Mouse (Mus musculus): ENCODE measurements around the gene Chat.
A peak's percentile ranks its signal among the peaks of the same experiment; 100 is the strongest.

The Chat gene

DNA sequence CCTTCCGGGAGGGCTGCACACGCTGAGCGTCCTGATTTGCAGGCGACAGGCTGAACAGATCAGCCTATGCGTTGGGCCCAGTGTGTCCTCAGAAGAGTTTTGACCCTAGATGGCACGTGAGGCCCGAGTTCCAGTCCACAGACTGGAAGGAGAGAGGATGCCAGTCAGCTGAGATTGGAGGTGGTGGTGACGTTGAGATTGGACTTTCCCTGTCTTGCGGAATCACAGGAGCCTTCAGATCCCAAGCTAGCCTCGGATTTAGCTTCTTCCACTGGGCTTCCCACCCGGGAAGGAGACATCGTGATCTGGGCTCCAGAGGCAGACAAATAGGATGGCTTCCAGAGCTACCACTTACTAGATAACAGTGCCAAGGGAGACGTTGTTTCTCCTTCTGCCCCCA, at the start of gene Chat:
TSS of gene Chat (minus strand) at position 101 of the 400 bp plus-strand sequence.
- ATAC-seq (ENCODE audit: insufficient number of reproducible peaks, low FRiP score, low TSS enrichment): no peak

DNA sequence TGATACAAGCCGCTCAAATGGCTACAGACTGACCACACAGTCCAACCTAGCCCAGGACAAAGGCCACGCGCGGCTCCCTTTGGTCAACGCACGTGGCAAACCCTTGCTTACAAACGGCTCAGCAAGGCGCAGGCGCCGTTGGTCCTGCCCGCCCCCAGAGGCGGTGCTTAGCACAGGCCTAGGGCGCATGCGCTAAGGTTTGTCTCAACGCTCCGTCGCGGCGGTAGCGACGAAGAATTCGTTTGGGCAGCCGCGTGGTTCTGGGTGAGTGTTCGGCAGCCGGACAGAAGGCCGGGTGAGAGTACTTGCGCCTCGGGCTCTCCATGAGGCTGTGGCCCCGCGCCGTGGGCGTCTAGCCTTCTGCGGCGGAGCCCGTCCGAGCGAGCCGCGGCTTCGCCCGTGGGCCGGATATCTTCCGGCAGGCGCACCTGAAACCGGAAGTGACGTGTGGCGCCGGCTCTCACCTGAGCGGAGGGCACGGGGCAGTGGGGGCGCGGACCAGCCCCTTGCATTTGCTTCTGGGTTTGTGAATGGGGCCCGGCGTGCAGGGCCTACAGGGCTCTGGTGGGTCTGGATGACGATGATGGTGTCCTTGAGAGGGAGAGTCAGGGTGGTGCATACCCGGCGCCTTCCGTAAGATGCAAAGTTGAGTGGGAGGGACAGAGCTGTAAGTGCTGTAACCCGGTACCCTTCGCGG, 47.7 kb upstream of the Chat start, which contains the start of gene Ercc6:
TSS of gene Ercc6 (plus strand) at position 186 of the 697 bp plus-strand sequence.
- ATAC-seq (ENCODE audit: insufficient number of reproducible peaks, low FRiP score, low TSS enrichment): peak; percentile 89

DNA sequence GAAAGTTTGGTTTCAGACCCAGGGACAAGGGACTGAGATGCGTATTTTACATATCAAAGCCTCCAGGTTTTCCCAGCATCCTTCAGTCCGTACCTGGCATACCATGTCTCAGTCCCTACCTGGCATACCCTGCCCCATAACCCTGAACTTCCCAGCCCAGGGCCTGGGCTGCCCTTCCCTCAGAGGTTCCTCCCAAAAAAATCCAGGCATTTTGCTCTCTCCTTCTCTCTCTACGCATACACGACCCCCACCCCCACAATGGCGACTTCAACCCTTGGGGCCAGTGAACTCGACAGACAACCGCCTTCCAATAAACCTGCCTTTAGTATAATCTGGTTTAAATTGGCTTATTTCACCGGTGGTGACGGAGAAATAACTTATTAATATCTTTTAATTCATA, 47.1 kb upstream of the Chat start:
- no peak for ATAC-seq (ENCODE audit: insufficient number of reproducible peaks, low FRiP score, low TSS enrichment)

DNA sequence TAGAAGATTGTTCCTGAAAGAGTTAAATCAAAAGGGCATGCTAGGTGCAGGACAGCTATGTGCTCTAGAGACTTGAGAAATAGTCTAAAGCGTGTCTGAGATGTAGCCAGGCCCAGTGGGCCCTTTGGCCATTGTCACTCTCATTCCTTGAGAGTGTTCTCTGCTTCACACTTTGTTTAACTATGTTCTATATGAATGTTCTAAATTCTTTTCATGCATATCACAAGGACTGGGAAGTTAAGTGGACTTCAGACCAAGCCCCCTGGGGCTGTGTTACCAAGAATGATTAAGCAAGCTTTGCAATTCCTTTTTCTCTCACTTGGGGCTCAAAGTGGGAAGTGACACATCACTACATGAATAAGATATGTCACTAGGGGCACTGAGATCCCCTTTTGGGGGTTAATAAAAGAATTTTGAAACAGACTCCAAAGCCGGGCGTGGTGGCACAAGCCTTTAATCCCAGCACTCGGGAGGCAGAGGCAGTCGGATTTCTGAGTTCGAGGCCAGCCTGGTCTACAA, 43.7 kb upstream of the Chat start:
- ATAC-seq (ENCODE audit: insufficient number of reproducible peaks, low FRiP score, low TSS enrichment): no peak

DNA sequence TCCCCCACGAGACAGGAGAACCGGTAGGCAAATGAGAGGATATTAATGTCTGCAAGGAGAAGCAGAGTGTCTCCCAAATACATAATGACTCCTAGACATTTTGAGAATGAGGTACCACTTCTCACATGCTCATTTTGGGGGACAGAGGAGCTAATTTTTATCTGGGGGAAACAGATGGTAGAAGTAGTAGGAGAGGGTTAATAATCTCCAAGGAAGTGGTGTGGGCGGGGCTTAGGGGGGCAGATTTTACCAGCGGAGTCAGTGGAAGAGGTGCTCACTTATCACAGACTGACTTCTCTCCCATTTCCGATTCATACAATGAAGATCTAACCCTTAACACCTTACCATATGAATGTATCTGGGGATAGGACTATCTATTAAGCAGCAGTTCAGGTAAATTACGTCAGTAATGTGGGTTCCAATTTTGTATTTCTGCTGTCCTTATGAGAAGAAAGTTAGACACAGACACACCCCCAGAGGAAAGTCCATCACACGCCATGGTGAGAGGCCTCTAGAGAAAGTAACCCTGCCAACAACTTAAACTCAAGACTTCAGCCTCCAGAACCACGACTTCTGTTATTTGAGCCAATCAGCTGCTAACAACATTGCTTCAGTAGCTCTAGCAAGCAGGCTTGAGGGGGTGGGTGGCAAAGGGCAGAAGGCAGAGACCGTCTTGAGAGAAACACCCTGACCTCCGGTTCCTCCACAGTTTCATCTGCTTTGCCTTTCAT, 42.5 kb upstream of the Chat start:
- ATAC-seq (ENCODE audit: insufficient number of reproducible peaks, low FRiP score, low TSS enrichment): no peak

DNA sequence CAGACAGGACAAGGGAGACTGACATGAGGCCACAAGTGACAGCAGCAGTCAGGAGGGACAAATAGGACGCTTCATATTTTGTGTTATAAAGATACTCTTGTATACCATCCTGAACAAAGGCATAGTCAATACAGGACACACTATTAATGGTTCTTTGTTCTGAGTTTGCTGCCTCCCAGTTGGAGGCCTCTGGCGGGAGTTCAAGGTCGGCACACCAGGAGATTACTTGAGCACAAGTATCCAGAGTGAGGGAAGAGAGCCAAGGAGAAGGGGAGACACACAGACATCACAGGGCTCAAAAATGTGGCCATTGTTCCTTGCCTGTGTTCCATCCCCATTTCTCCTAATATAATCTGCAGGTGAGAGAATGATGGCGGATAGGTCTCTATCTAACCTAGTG, 41.4 kb upstream of the Chat start:
- ATAC-seq (ENCODE audit: insufficient number of reproducible peaks, low FRiP score, low TSS enrichment): no peak

DNA sequence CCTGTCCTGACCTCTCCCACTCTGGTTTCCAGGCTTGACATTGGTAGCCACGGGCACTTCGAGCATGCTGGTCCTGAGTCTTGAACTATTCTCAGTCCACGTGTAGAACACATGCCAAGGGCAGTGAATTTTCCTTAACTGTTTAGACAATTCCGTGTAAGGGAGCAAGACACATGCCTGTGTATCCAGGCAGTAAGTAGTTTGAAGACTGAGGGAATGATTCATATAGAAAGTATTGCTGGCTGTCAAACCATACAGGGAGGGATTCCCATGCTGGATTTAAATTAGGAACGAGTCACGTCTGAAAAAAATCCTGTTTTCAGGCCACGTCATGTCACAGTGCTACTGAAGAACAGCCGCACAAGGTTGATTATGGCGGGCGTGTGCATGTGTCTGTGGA, 40.5 kb upstream of the Chat start:
- ATAC-seq (ENCODE audit: insufficient number of reproducible peaks, low FRiP score, low TSS enrichment): no peak

DNA sequence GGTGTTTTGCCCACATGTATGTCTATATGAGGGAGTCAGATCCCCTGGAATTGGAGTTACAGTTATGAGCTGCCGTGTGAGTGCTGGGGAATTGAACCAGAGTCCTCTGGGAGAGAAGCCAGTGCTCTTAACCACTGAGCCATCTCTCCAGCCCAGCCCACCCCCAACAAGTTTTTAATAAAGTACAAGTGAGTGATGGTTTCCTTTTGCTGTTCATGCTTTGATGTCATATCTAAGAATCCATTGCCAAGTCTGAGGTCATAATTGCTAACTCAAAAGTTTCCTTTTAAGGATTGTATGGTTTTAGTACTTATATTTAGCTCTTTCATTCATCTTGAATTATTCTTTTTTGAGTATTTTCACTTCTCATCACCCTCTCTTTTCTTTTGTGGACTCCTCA, 38.1 kb upstream of the Chat start:
- ATAC-seq (ENCODE audit: insufficient number of reproducible peaks, low FRiP score, low TSS enrichment): no peak

DNA sequence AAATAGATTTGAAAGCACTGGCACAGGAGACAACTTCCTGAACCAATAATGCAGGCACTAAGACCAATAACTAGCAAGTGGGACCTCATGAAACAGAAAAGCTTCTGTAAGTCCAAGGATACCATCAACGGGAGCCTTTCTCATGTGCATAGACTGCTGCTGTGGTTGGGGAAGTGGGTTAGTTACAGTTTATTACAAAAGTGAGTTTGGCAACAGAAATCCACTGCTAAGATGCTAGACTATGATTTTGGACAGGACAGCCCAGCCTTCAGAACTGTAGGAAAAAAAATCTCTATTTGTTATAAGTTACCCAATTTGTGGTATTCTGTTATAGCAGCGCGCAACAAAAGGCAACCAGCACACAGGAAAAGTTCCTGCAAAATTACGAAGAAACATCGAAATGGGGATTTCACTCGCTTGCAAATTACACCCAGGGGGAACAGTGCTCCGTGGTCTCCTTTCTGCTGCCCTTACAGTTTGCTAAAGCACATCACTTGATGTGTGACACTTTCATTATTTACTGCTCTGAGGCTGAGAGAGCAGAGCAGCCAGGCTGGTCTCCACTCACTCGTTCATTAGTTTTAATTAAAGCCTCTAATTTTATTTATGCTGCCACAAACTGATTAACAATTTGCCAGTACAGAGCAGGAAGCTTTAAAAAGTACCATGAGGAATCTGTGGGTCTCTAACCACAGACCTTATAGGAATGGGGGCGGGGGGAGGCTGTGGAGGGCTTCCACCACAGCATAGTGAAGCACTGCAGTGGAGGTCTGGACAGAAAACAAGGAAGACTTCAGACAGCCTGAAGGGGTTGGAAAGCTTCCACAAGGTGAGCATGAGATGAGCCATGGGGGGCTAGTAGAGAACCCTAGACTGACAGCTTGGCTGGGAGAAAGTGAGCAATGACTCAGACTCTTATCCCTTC, 37.2 kb upstream of the Chat start:
- no peak for ATAC-seq (ENCODE audit: insufficient number of reproducible peaks, low FRiP score, low TSS enrichment)

DNA sequence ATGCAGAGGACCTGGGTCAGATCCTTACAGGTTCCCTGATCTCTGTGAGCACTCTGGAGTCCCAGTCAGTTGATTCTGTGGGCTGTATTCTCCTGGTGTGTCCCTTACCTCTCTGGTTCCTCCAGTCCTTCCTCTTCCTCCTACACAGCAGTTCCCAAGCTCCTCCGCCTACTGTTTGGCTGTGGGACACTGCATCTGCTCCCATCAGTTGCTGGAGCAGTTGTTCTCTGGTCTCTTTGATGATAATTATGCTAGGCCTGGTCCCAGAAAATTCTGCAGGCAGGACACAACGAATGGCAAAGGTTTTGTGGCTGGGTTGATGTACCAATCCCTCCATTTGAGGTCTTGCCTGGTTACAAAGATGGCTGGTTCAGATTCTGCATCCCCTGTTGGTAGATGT, 35.5 kb upstream of the Chat start:
- ATAC-seq (ENCODE audit: insufficient number of reproducible peaks, low FRiP score, low TSS enrichment): no peak

DNA sequence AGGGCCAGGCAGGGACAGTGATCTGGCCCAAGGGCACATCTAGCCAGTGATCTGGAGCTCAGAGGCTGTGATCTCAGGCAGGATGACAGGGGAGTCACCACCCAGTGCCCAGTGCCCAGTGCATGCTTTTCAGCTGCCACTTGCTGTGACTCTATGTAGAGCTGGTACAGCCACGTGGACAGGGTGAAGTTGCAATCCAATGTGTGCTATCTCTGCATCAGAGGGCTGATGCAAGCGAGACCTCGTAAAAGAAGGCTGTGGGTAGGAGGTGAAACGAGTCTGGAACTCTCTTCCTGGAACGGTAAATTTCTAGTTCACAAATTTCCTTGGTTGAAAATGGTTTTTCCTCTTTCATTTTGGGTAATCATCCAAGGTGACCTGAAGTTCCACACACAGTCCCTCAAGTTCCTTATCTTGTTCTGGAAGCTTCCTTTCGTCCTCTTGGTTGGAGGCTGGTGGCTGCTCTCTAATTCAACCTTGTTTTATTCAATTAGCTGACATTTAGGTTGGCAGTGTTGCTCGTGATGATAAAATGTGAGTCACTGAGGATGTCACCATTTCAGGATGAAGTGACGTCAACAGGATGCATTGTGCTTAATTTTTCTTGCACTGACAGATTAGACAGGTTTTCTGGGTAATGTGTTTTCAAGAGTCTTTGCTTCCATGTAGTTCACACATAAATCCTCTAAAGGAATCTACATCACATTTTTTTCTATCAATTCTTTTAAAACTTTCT, 30.5 kb upstream of the Chat start:
- no peak for ATAC-seq (ENCODE audit: insufficient number of reproducible peaks, low FRiP score, low TSS enrichment)

DNA sequence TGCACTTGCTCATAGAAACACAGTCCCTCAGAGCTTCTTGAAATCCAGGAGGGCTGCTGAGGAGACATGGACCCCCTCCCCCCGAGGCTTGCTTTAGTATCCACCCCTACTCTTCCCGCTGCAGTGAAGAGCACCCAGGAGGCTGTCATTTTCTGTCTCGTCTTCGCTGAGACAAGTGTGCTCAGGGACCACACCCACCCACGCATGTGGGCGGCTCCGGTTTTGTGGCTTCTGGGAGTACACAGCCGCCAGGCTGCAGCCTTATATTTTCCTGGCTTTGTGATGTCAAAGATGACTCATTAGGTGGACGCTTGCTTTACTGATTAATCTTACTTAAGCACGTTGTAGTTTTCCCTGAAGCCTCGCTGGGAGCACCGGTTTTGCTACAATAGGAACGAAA, 26.7 kb upstream of the Chat start:
- no peak for ATAC-seq (ENCODE audit: insufficient number of reproducible peaks, low FRiP score, low TSS enrichment)

DNA sequence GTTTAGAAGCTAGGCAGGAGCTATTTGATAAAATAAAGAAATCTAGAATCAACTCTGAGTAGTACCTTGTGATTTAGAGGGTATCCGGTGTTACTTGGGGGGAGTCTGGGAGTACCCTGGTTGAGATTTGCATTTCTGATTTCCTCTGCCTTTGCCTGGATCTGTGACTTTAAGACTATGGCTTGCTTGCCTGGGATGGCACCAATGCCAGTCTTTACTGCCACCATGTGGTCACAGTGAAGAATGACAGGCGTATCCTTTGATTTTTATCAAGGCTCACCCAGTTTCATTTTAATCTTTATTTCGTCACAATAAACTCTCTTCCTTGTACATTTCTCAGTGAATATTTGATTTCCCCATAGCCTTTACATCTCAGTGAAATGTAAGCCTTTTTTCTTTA, 16.3 kb upstream of the Chat start:
- ATAC-seq (ENCODE audit: insufficient number of reproducible peaks, low FRiP score, low TSS enrichment): 0 out of 2 replicates have a peak, but pooled peaks have one; percentile 38

DNA sequence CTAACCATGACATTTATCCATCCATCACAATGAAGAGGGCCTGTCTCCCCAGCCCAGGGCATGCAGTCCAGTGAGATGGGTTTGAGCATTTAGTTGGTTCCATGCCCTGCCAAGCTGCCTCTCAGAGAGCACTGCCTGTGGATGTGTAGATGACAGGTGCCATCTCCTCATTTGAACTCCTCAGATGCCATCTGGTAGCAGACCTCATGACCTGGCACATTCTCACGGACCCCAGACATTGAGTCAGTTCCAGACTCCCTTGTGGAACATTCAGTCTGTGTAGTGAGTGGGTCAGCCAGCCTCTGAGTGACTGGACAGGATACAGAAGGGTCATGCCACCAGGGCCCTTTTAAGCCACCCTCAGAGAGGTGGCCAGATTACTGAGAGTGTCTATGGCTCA, 11.8 kb upstream of the Chat start:
- ATAC-seq (ENCODE audit: insufficient number of reproducible peaks, low FRiP score, low TSS enrichment): no peak

DNA sequence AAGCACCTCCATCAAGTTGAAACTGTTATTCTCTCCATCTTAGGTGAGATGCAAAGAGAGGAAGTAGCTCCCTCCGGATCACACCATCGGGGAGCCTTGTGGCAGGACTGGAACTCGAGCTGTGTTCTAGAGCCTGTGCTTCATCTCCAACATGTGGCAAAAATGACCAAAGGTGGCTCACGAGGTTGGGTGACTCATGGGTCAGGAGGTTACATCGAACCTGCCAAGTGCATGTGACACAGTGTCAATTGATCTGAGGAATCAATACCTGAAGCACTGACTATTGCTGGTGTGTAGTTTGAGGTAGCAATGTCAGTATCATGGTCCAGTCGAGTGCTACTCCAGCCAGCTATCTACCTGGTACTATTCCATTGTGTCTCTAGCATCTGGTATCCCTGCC, 10.8 kb upstream of the Chat start:
- no peak for ATAC-seq (ENCODE audit: insufficient number of reproducible peaks, low FRiP score, low TSS enrichment)

DNA sequence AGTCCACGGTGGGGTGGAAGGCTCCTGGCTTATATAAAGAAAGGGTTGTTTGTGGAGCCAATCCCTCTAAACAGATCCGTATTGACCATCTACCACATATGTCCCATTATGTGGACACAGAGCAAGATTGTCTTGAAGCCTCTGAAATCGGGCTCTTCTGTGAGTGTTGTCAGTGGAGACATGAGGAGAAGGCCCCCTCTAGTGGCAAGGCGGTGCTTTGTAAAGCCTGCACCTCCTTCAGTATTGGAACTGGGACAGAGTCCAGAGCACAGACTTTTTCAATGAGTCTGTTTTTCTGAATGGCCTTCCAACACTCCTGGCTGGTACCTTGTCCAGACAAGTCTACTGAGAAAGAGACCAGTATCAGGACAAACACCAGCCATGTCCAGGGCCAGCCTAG, 7.2 kb upstream of the Chat start:
- peak; percentile 86 for ATAC-seq (ENCODE audit: insufficient number of reproducible peaks, low FRiP score, low TSS enrichment)

DNA sequence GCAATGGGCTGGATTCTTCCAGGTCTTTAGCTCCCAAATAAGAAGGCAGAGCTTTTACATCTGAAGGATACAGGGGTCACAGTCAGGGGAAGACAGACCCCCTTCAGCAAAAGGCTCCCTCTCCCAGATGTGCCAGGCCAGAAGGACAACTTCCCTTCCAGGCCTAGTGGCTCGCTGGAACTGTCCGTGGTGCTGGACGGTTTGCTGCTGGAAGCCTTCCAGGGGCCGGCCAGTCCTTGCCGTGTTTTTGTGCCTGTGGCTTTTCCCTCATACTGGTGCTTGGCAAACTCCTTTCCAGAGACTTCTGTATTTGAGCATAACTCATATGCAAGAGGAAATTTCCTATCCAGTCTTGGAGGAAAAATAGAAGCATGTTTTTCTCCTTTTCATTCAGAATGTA, 1.8 kb upstream of the Chat start:
- no peak for ATAC-seq (ENCODE audit: insufficient number of reproducible peaks, low FRiP score, low TSS enrichment)

DNA sequence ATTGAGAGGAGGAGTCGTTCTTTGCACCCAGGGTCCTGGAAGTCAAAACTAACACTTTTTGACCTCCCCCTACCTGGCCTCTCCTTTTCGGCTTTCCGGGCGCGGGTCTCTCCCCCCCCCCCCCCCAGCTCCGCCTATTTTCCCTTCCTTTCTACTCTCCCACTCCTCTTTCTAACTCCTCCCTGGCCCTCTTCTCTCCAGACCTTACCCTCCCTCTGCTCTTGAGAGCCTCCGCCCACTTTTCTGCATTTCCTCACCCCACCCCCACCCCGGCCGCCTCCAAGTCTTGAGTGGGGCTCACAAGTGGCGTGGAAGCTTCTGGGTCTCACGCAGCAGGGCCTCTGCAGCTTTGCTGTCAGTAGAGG, 301 bp downstream of the Chat start:
- no peak for ATAC-seq (ENCODE audit: insufficient number of reproducible peaks, low FRiP score, low TSS enrichment)

DNA sequence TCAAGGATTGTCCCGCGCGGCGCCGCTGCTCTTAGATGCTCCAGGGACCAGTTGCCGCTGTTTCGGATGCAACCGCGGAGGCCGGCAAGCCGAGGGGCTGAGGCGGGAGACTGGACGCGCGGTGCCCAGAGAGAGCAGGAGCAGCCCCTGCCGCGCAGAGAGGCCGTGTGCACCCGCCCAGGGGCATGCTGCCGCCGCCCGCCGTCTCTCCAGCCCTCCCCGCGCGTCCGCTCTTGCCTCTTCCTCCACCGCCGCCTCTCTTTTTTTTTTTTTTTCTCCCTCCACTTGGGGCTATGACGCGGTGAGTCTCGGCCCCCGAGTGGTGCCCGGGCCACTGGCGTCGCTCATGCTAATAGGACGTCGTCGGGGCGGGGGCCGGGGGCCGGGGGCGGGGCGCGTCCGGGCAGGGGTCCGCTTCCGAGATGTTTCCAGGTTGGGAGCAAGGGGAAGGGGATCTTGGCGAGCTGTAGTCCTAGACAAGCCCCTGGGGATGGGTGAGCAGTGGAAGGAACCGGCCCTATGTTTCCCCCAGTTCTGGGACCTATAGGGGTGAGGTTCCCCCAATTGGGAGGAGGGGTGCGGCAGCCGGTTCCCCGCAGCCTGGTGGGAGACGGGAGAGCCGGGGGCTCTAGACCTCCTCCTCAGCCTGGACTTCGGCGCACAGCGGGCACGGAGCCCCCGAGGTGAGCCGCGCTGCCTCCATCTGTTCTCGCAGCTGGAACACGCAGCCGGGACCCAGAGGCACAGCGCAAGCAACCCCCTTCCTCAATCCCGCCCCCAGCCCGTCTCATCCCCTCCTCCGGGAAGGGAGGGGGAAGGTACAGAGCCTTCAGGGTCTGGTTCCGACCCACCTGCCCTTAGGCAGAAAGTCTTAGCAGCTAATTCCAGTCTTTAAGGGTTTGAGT, 936 bp downstream of the Chat start, which contains the start of gene Slc18a3:
TSS of gene Slc18a3 (minus strand) at position 250 of the 905 bp plus-strand sequence.
- ATAC-seq (ENCODE audit: insufficient number of reproducible peaks, low FRiP score, low TSS enrichment): no peak
